Mouse (Mus musculus) gastrocnemius, postnatal 10 days (tissue): ENCODE measurements around the gene Slc39a11. TPM values are rescaled to one million over a fixed set of nuclear protein-coding genes. Genes with fewer than 3 reads are reported as not detected.

Source experiments
- DNase-seq: peaks from one replicate; pipeline ENCODE4 v3.0.0; 2021; ENCODE audit warnings: mixed read lengths
- total RNA-seq, 2 experiments: library from RNA; stranded (reverse); gene quantifications; 2 replicates each; pipeline ENCODE4 v1.2.3; 2021

The Slc39a11 gene
- total RNA-seq, 2 experiments from 2014 or later, result 4.9 to 7.2 TPM

GRCm38 (mm10) chr11:113458582-113459210 is 191.2 kb downstream of the Slc39a11 start:
- DNase-seq, result no peak

- DNase-seq, result no peak
Measured at GRCm38 (mm10) chr11:113452861-113453568, 196.9 kb downstream of the Slc39a11 start.

- DNase-seq, result no peak
Measured at GRCm38 (mm10) chr11:113451301-113451700, 198.6 kb downstream of the Slc39a11 start.

- no peak for DNase-seq
Measured at GRCm38 (mm10) chr11:113450665-113451064, 199.2 kb downstream of the Slc39a11 start.

- no peak for DNase-seq
Measured at GRCm38 (mm10) chr11:113450028-113450427, 199.9 kb downstream of the Slc39a11 start.

- DNase-seq, result no peak
Measured at GRCm38 (mm10) chr11:113442036-113442435, 207.8 kb downstream of the Slc39a11 start.

- no peak for DNase-seq
Measured at GRCm38 (mm10) chr11:113439328-113440030, 210.4 kb downstream of the Slc39a11 start.

GRCm38 (mm10) chr11:113438915-113439314 is 211.0 kb downstream of the Slc39a11 start:
- no peak for DNase-seq

GRCm38 (mm10) chr11:113437357-113437756 is 212.5 kb downstream of the Slc39a11 start:
- DNase-seq, result no peak

- no peak for DNase-seq
Measured at GRCm38 (mm10) chr11:113436299-113436698, 213.6 kb downstream of the Slc39a11 start.

- no peak for DNase-seq
Measured at GRCm38 (mm10) chr11:113435696-113436095, 214.2 kb downstream of the Slc39a11 start.

- peak; percentile 33 for DNase-seq
Measured at GRCm38 (mm10) chr11:113431161-113431560, 218.7 kb downstream of the Slc39a11 start.

GRCm38 (mm10) chr11:113425882-113426281 is 224.0 kb downstream of the Slc39a11 start:
- no peak for DNase-seq

GRCm38 (mm10) chr11:113425454-113425853 is 224.4 kb downstream of the Slc39a11 start:
- DNase-seq, result no peak

GRCm38 (mm10) chr11:113424765-113425164 is 225.1 kb downstream of the Slc39a11 start:
- DNase-seq, result no peak

- no peak for DNase-seq
Measured at GRCm38 (mm10) chr11:113422598-113422997, 227.3 kb downstream of the Slc39a11 start.

- no peak for DNase-seq
Measured at GRCm38 (mm10) chr11:113418921-113419655, 230.8 kb downstream of the Slc39a11 start.

- DNase-seq, result no peak
Measured at GRCm38 (mm10) chr11:113417948-113418347, 231.9 kb downstream of the Slc39a11 start.

GRCm38 (mm10) chr11:113412545-113412944 is 237.3 kb downstream of the Slc39a11 start:
- no peak for DNase-seq

GRCm38 (mm10) chr11:113411798-113412197 is 238.1 kb downstream of the Slc39a11 start:
- peak; percentile 15 for DNase-seq

- DNase-seq, result no peak
Measured at GRCm38 (mm10) chr11:113409121-113409520, 240.8 kb downstream of the Slc39a11 start.

GRCm38 (mm10) chr11:113407474-113407873 is 242.4 kb downstream of the Slc39a11 start:
- no peak for DNase-seq
